Mouse (Mus musculus) forebrain, embryonic 15.5 days (tissue): Measurements from ENCODE around the gene Deaf1. TPM values are rescaled to one million over a fixed set of nuclear protein-coding genes. Genes with fewer than 3 reads are reported as not detected.

Source experiments
- ATAC-seq: fragments of 200-750 bp; cut with Nextera tagmentation; replicated peaks from 2 replicates; pipeline ENCODE4 v1.8.0; 2017; ENCODE audit warnings: mild to moderate bottlenecking, moderate TSS enrichment, moderate library complexity
- H3K27ac ChIP-seq: fragments of 300-500 bp; sonication (generic); replicated peaks from 2 replicates; pipeline ENCODE4 v1.5.1; 2015; ENCODE audit warnings: mild to moderate bottlenecking, inconsistent platforms
- H3K27me3 ChIP-seq: fragments of 300-500 bp; sonication (generic); 2 replicates; pipeline ENCODE4 v1.6.1; 2015; ENCODE audit warnings: inconsistent platforms
- H3K36me3 ChIP-seq: fragments of 300-500 bp; sonication (generic); 2 replicates; pipeline ENCODE4 v1.6.1; 2015; ENCODE audit warnings: mild to moderate bottlenecking, inconsistent platforms
- H3K4me1 ChIP-seq: fragments of 300-500 bp; sonication (generic); 2 replicates; pipeline ENCODE4 v1.6.1; 2015; ENCODE audit warnings: inconsistent platforms
- H3K4me2 ChIP-seq: fragments of 300-500 bp; sonication (generic); replicated peaks from 2 replicates; pipeline ENCODE4 v1.6.1; 2015; ENCODE audit warnings: mild to moderate bottlenecking, inconsistent platforms
- H3K4me3 ChIP-seq: fragments of 300-500 bp; sonication (generic); 2 replicates; pipeline ENCODE4 v1.5.1; 2015; ENCODE audit warnings: mild to moderate bottlenecking, inconsistent platforms
- H3K9ac ChIP-seq: fragments of 300-500 bp; sonication (generic); replicated peaks from 2 replicates; pipeline ENCODE4 v1.6.1; 2015; ENCODE audit warnings: mild to moderate bottlenecking, inconsistent platforms
- H3K9me3 ChIP-seq: fragments of 300-500 bp; sonication (generic); 2 replicates; pipeline ENCODE4 v1.6.1; 2016; ENCODE audit warnings: inconsistent platforms
- WGBS: fragments of 180-500 bp; shearing (Covaris S2); methylation state at CpG from one replicate; pipeline ENCODE4 v1.1.7; 2015; ENCODE audit warnings: mixed read lengths; 5-methylcytosine and 5-hydroxymethylcytosine counted together
- polyA plus RNA-seq: library from polyadenylated mRNA; unstranded; fragments of >200 nt; fragmentation: Nextera tagmentation; extraction: Ambion mirVana; gene quantifications from 2 replicates; pipeline ENCODE4 v1.2.1, GENCODE M21; 2015

Deaf1 gene
- polyA plus RNA-seq, 1 experiment from 2014 or later, result 142 TPM

- no peak overlapping the region for H3K4me3 ChIP-seq
- H3K4me1 ChIP-seq, result no peaks in the 10 kb centered on the region
- no peaks in the 10 kb centered on the region for H3K27me3 ChIP-seq
- H3K4me2 ChIP-seq, result no peak overlapping the region
- no peak overlapping the region for H3K27ac ChIP-seq
- no peaks in the 10 kb centered on the region for H3K9me3 ChIP-seq
- peaks cover 17% of the 10 kb centered on the region for H3K36me3 ChIP-seq
- H3K9ac ChIP-seq, result no peak overlapping the region
- no peak for ATAC-seq
- 85% methylated on average over 3 of the region's 3 CpGs for WGBS
Observed at GRCm38 (mm10) chr7:141337716-141338416, 10.4 kb upstream of the Deaf1 start.

- Histone ChIP-seq H3K36me3 (peaks cover 18% of the 10 kb centered on the region), H3K27me3 (no peaks in the 10 kb centered on the region), H3K9ac (no peak overlapping the region), H3K4me2 (no peak overlapping the region), H3K4me3 (no peak overlapping the region), H3K4me1 (no peaks in the 10 kb centered on the region), H3K27ac (no peak overlapping the region), H3K9me3 (no peaks in the 10 kb centered on the region)
- ATAC-seq, result no peak
- WGBS, result 86% methylated on average over 3 of the region's 3 CpGs
Observed at GRCm38 (mm10) chr7:141336296-141336695, 8.8 kb upstream of the Deaf1 start.

GRCm38 (mm10) chr7:141335682-141336081 lies 8.2 kb upstream of the Deaf1 start:
- ATAC-seq, result no peak
- 89% methylated on average over 4 of the region's 4 CpGs for WGBS

GRCm38 (mm10) chr7:141335044-141335579 lies 7.6 kb upstream of the Deaf1 start:
- H3K9ac ChIP-seq, result no peak overlapping the region
- H3K4me2 ChIP-seq, result no peak overlapping the region
- no peaks in the 10 kb centered on the region for H3K9me3 ChIP-seq
- no peaks in the 10 kb centered on the region for H3K4me1 ChIP-seq
- no peak overlapping the region for H3K4me3 ChIP-seq
- WGBS, result 72% methylated on average over 2 of the region's 2 CpGs
- H3K27me3 ChIP-seq, result no peaks in the 10 kb centered on the region
- H3K36me3 ChIP-seq, result peaks cover 18% of the 10 kb centered on the region
- no peak for ATAC-seq
- no peak overlapping the region for H3K27ac ChIP-seq

More at GRCm38 (mm10) chr7:141335682-141336081, 8.2 kb upstream of the Deaf1 start:
- no peak overlapping the region for H3K27ac ChIP-seq
- no peak overlapping the region for H3K4me2 ChIP-seq
- H3K36me3 ChIP-seq, result peaks cover 18% of the 10 kb centered on the region
- H3K4me3 ChIP-seq, result no peak overlapping the region
- H3K9ac ChIP-seq, result no peak overlapping the region
- no peaks in the 10 kb centered on the region for H3K27me3 ChIP-seq
- no peaks in the 10 kb centered on the region for H3K9me3 ChIP-seq
- no peaks in the 10 kb centered on the region for H3K4me1 ChIP-seq

- H3K9me3 ChIP-seq, result no peaks in the 10 kb centered on the region
- no peak overlapping the region for H3K4me3 ChIP-seq
- 91% methylated on average over 6 of the region's 6 CpGs for WGBS
- no peak for ATAC-seq
- no peak overlapping the region for H3K4me2 ChIP-seq
- H3K9ac ChIP-seq, result no peak overlapping the region
- H3K27ac ChIP-seq, result no peak overlapping the region
- H3K27me3 ChIP-seq, result no peaks in the 10 kb centered on the region
- H3K36me3 ChIP-seq, result peaks cover 15% of the 10 kb centered on the region; the same call in 1 of the 2 replicates
- H3K4me1 ChIP-seq, result peaks cover 10% of the 10 kb centered on the region
Observed at GRCm38 (mm10) chr7:141331990-141332389, 4.5 kb upstream of the Deaf1 start.

- H3K36me3 ChIP-seq, result peaks cover 15% of the 10 kb centered on the region; the same call in 1 of the 2 replicates
- no peak for ATAC-seq
- peaks cover 23% of the 10 kb centered on the region for H3K4me1 ChIP-seq
- no peak overlapping the region for H3K4me2 ChIP-seq
- no peak overlapping the region for H3K4me3 ChIP-seq
- no peaks in the 10 kb centered on the region for H3K9me3 ChIP-seq
- H3K27me3 ChIP-seq, result no peaks in the 10 kb centered on the region
- no peak overlapping the region for H3K9ac ChIP-seq
- no peak overlapping the region for H3K27ac ChIP-seq
Observed at GRCm38 (mm10) chr7:141330706-141331105, 3.2 kb upstream of the Deaf1 start.

- Histone ChIP-seq H3K9ac (peak overlapping the region; percentile 82), H3K9me3 (no peaks in the 10 kb centered on the region), H3K4me3 (peak overlapping the region; percentile 52), H3K27me3 (no peaks in the 10 kb centered on the region), H3K4me1 (peaks cover 36% of the 10 kb centered on the region), H3K27ac (peak overlapping the region; percentile 100), H3K4me2 (peak overlapping the region; percentile 98), H3K36me3 (peaks cover 5% of the 10 kb centered on the region; the same call in 1 of the 2 replicates)
- 16% methylated on average over 24 of the region's 24 CpGs for WGBS
- peak; percentile 21 for ATAC-seq
Observed at GRCm38 (mm10) chr7:141328373-141328990, 992 bp upstream of the Deaf1 start.

GRCm38 (mm10) chr7:141326546-141327446 lies 694 bp downstream of the Deaf1 start:
- peak overlapping the region; percentile 100 for H3K27ac ChIP-seq
- peaks cover 15% of the 10 kb centered on the region for H3K36me3 ChIP-seq
- H3K9me3 ChIP-seq, result no peaks in the 10 kb centered on the region
- no peaks in the 10 kb centered on the region for H3K27me3 ChIP-seq
- WGBS, result 3% methylated on average over 35 of the region's 35 CpGs
- peak overlapping the region; percentile 98 for H3K4me2 ChIP-seq
- peak overlapping the region; percentile 52 for H3K4me3 ChIP-seq
- peak; percentile 17 for ATAC-seq
- H3K9ac ChIP-seq, result peak overlapping the region; percentile 82
- peaks cover 36% of the 10 kb centered on the region for H3K4me1 ChIP-seq

- 67% methylated on average over 1 of the region's 1 CpGs for WGBS
- ATAC-seq, result no peak
- Histone ChIP-seq H3K4me3 (no peak overlapping the region), H3K9me3 (no peaks in the 10 kb centered on the region), H3K4me1 (peaks cover 36% of the 10 kb centered on the region), H3K27me3 (no peaks in the 10 kb centered on the region), H3K27ac (no peak overlapping the region), H3K4me2 (0 out of 2 replicates have a peak overlapping the region, but pooled peaks have one; percentile 2), H3K9ac (no peak overlapping the region), H3K36me3 (peaks cover 35% of the 10 kb centered on the region)
Observed at GRCm38 (mm10) chr7:141324686-141325085, 2.8 kb downstream of the Deaf1 start.

GRCm38 (mm10) chr7:141319446-141319845 lies 8.0 kb downstream of the Deaf1 start:
- ATAC-seq, result no peak
- H3K4me2 ChIP-seq, result no peak overlapping the region
- H3K4me1 ChIP-seq, result peaks cover 2% of the 10 kb centered on the region
- H3K9ac ChIP-seq, result no peak overlapping the region
- no peak overlapping the region for H3K4me3 ChIP-seq
- WGBS, result 82% methylated on average over 2 of the region's 2 CpGs
- no peak overlapping the region for H3K27ac ChIP-seq
- H3K9me3 ChIP-seq, result no peaks in the 10 kb centered on the region
- peaks cover 86% of the 10 kb centered on the region for H3K36me3 ChIP-seq
- no peaks in the 10 kb centered on the region for H3K27me3 ChIP-seq

- Histone ChIP-seq H3K4me2 (no peak overlapping the region), H3K9ac (no peak overlapping the region), H3K9me3 (no peaks in the 10 kb centered on the region), H3K27me3 (no peaks in the 10 kb centered on the region), H3K4me1 (no peaks in the 10 kb centered on the region), H3K36me3 (peaks cover 96% of the 10 kb centered on the region), H3K27ac (no peak overlapping the region), H3K4me3 (no peak overlapping the region)
- WGBS, result 81% methylated on average over 1 of the region's 1 CpGs
- ATAC-seq, result no peak
Observed at GRCm38 (mm10) chr7:141317619-141318132, 9.8 kb downstream of the Deaf1 start.
